Mouse (Mus musculus) midbrain, embryonic 10.5 days (tissue): ENCODE results near the gene Atp6v1g2. TPM values are rescaled to one million over a fixed set of nuclear protein-coding genes. Genes with fewer than 3 reads are reported as not detected.

Experiments
- DNase-seq: peaks from one replicate; pipeline ENCODE4 v3.0.0-alpha.2; 2017; ENCODE audit warnings: low spot score
- H3K27ac ChIP-seq: fragments of 300-500 bp; sonication (generic); replicated peaks from 2 replicates; pipeline ENCODE4 v1.5.1; 2016; ENCODE audit warnings: mild to moderate bottlenecking
- H3K27me3 ChIP-seq: fragments of 300-500 bp; sonication (generic); 2 replicates; pipeline ENCODE4 v1.6.1; 2016; ENCODE audit warnings: low read depth, mild to moderate bottlenecking; ENCODE audit not compliant: poor library complexity, severe bottlenecking
- H3K36me3 ChIP-seq: fragments of 300-500 bp; sonication (generic); 2 replicates; pipeline ENCODE4 v1.6.1; 2016; ENCODE audit warnings: mild to moderate bottlenecking, moderate library complexity
- H3K4me1 ChIP-seq: fragments of 300-500 bp; sonication (generic); 2 replicates; pipeline ENCODE4 v1.6.1; 2016
- H3K4me3 ChIP-seq: fragments of 300-500 bp; sonication (generic); 2 replicates; pipeline ENCODE4 v1.5.1; 2016; ENCODE audit warnings: mild to moderate bottlenecking, moderate library complexity
- H3K9me3 ChIP-seq: fragments of 300-500 bp; sonication (generic); replicated peaks from 2 replicates; pipeline ENCODE4 v1.6.1; 2016; ENCODE audit warnings: mild to moderate bottlenecking
- WGBS: fragments of 180-500 bp; shearing (Covaris S2); methylation state at CpG from one replicate; pipeline ENCODE4 v1.1.7; 2016; 5-methylcytosine and 5-hydroxymethylcytosine counted together
- polyA plus RNA-seq: library from polyadenylated mRNA; unstranded; fragments of >200 nt; fragmentation: Nextera tagmentation; extraction: Ambion mirVana; gene quantifications from 2 replicates; pipeline ENCODE4 v1.2.1, GENCODE M21; 2016

Gene Atp6v1g2
- polyA plus RNA-seq, 1 experiment from 2014 or later, result 9.7 TPM

- Histone ChIP-seq H3K27ac (peak overlapping the region; percentile 98), H3K4me1 (peaks cover 47% of the 10 kb centered on the region), H3K4me3 (peak overlapping the region; percentile 81), H3K27me3 (no peaks in the 10 kb centered on the region), H3K9me3 (no peaks in the 10 kb centered on the region), H3K36me3 (peaks cover 52% of the 10 kb centered on the region)
- peak; percentile 59 for DNase-seq
- WGBS, result 20% methylated on average over 16 of the region's 16 CpGs
These were observed 9.6 kb downstream of the Atp6v1g2 start for GRCm38 (mm10) chr17:35243086-35243485.

- Histone ChIP-seq H3K27ac (no peak overlapping the region), H3K9me3 (no peaks in the 10 kb centered on the region), H3K4me3 (peak overlapping the region; percentile 81), H3K27me3 (no peaks in the 10 kb centered on the region), H3K4me1 (peaks cover 46% of the 10 kb centered on the region), H3K36me3 (peaks cover 71% of the 10 kb centered on the region)
- DNase-seq, result no peak
- 92% methylated on average over 2 of the region's 2 CpGs for WGBS
These were observed 11.5 kb downstream of the Atp6v1g2 start for GRCm38 (mm10) chr17:35244999-35245398.

- Histone ChIP-seq H3K27ac (no peak overlapping the region), H3K36me3 (peaks cover 81% of the 10 kb centered on the region), H3K4me1 (peaks cover 36% of the 10 kb centered on the region), H3K4me3 (peak overlapping the region; percentile 81; the same call in 1 of the 2 replicates), H3K27me3 (no peaks in the 10 kb centered on the region), H3K9me3 (no peaks in the 10 kb centered on the region)
- WGBS, result 90% methylated on average over 15 of the region's 15 CpGs
- no peak for DNase-seq
These were observed 12.5 kb downstream of the Atp6v1g2 start for GRCm38 (mm10) chr17:35245731-35246623.

GRCm38 (mm10) chr17:35247144-35247543 lies 13.7 kb downstream of the Atp6v1g2 start:
- H3K4me1 ChIP-seq, result peaks cover 36% of the 10 kb centered on the region
- 96% methylated on average over 7 of the region's 7 CpGs for WGBS
- H3K27ac ChIP-seq, result no peak overlapping the region
- no peak overlapping the region for H3K4me3 ChIP-seq
- H3K9me3 ChIP-seq, result no peaks in the 10 kb centered on the region
- DNase-seq, result no peak
- H3K27me3 ChIP-seq, result no peaks in the 10 kb centered on the region
- H3K36me3 ChIP-seq, result peaks cover 92% of the 10 kb centered on the region

GRCm38 (mm10) chr17:35248986-35249385 lies 15.5 kb downstream of the Atp6v1g2 start:
- H3K4me1 ChIP-seq, result peaks cover 26% of the 10 kb centered on the region
- no peak overlapping the region for H3K4me3 ChIP-seq
- no peaks in the 10 kb centered on the region for H3K9me3 ChIP-seq
- H3K27ac ChIP-seq, result no peak overlapping the region
- peaks cover 99% of the 10 kb centered on the region for H3K36me3 ChIP-seq
- DNase-seq, result no peak
- WGBS, result 92% methylated on average over 14 of the region's 14 CpGs
- no peaks in the 10 kb centered on the region for H3K27me3 ChIP-seq

GRCm38 (mm10) chr17:35249451-35250197 lies 16.2 kb downstream of the Atp6v1g2 start:
- Histone ChIP-seq H3K4me1 (peaks cover 19% of the 10 kb centered on the region), H3K9me3 (no peaks in the 10 kb centered on the region), H3K36me3 (peaks cover 99% of the 10 kb centered on the region), H3K4me3 (no peak overlapping the region), H3K27me3 (no peaks in the 10 kb centered on the region), H3K27ac (no peak overlapping the region)
- 91% methylated on average over 19 of the region's 19 CpGs for WGBS
- no peak for DNase-seq

- Histone ChIP-seq H3K4me1 (peaks cover 10% of the 10 kb centered on the region), H3K27ac (no peak overlapping the region), H3K9me3 (no peaks in the 10 kb centered on the region), H3K27me3 (no peaks in the 10 kb centered on the region), H3K4me3 (no peak overlapping the region), H3K36me3 (peaks cover 90% of the 10 kb centered on the region)
- 93% methylated on average over 3 of the region's 3 CpGs for WGBS
- DNase-seq, result no peak
These were observed 17.1 kb downstream of the Atp6v1g2 start for GRCm38 (mm10) chr17:35250348-35251120.

GRCm38 (mm10) chr17:35251162-35251719 lies 17.8 kb downstream of the Atp6v1g2 start:
- Histone ChIP-seq H3K27me3 (no peaks in the 10 kb centered on the region), H3K9me3 (no peaks in the 10 kb centered on the region), H3K36me3 (peaks cover 82% of the 10 kb centered on the region), H3K4me3 (no peak overlapping the region), H3K4me1 (peaks cover 3% of the 10 kb centered on the region; the same call in 1 of the 2 replicates), H3K27ac (no peak overlapping the region)
- WGBS, result 89% methylated on average over 15 of the region's 15 CpGs
- no peak for DNase-seq

GRCm38 (mm10) chr17:35251981-35252380 lies 18.5 kb downstream of the Atp6v1g2 start:
- no peaks in the 10 kb centered on the region for H3K9me3 ChIP-seq
- 0 out of 2 replicates have a peak overlapping the region, but pooled peaks have one; percentile 1 for H3K4me3 ChIP-seq
- peaks cover 75% of the 10 kb centered on the region for H3K36me3 ChIP-seq
- 86% methylated on average over 5 of the region's 5 CpGs for WGBS
- H3K27ac ChIP-seq, result no peak overlapping the region
- peaks cover 2% of the 10 kb centered on the region; the same call in 1 of the 2 replicates for H3K27me3 ChIP-seq
- H3K4me1 ChIP-seq, result no peaks in the 10 kb centered on the region
- no peak for DNase-seq

- no peaks in the 10 kb centered on the region for H3K9me3 ChIP-seq
- H3K27me3 ChIP-seq, result peaks cover 7% of the 10 kb centered on the region; the same call in 1 of the 2 replicates
- no peak overlapping the region for H3K27ac ChIP-seq
- DNase-seq, result no peak
- H3K4me1 ChIP-seq, result peaks cover 2% of the 10 kb centered on the region
- WGBS, result 90% methylated on average over 18 of the region's 18 CpGs
- peaks cover 67% of the 10 kb centered on the region for H3K36me3 ChIP-seq
- H3K4me3 ChIP-seq, result no peak overlapping the region
These were observed 19.3 kb downstream of the Atp6v1g2 start for GRCm38 (mm10) chr17:35252619-35253292.

GRCm38 (mm10) chr17:35253293-35254093 lies 20.0 kb downstream of the Atp6v1g2 start:
- Histone ChIP-seq H3K27ac (no peak overlapping the region), H3K4me1 (peaks cover 5% of the 10 kb centered on the region), H3K36me3 (peaks cover 60% of the 10 kb centered on the region), H3K4me3 (no peak overlapping the region), H3K27me3 (peaks cover 7% of the 10 kb centered on the region; the same call in 1 of the 2 replicates), H3K9me3 (no peaks in the 10 kb centered on the region)
- DNase-seq, result no peak
- WGBS, result 93% methylated on average over 32 of the region's 32 CpGs
